Mouse (Mus musculus) urinary bladder, adult 2 months (tissue): ENCODE data around the gene Mettl16. TPM values are rescaled to one million over a fixed set of nuclear protein-coding genes. Genes with fewer than 3 reads are reported as not detected.

ENCODE experiments used
- DNase-seq: peaks from one replicate; pipeline ENCODE4 v3.0.0; 2022; ENCODE audit warnings: low spot score
- polyA plus RNA-seq: library from polyadenylated mRNA; depleted of rRNA; stranded (reverse); fragments of >200 nt; gene quantifications from 2 replicates; pipeline ENCODE4 v1.2.3, GENCODE M21; 2012; rRNA removed

Mettl16 gene
- polyA plus RNA-seq, 1 experiment: 12.1 TPM

- DNase-seq: no peak
Observed at GRCm38 (mm10) chr11:74845784-74846183, 75.2 kb downstream of the Mettl16 start.

- no peak for DNase-seq
Observed at GRCm38 (mm10) chr11:74847919-74848521, 77.4 kb downstream of the Mettl16 start.

- no peak for DNase-seq
Observed at GRCm38 (mm10) chr11:74850998-74851661, 80.5 kb downstream of the Mettl16 start.

GRCm38 (mm10) chr11:74857756-74858155 is 87.1 kb downstream of the Mettl16 start:
- no peak for DNase-seq

- DNase-seq: no peak
Observed at GRCm38 (mm10) chr11:74862129-74862528, 91.5 kb downstream of the Mettl16 start.

GRCm38 (mm10) chr11:74863471-74863870 is 92.8 kb downstream of the Mettl16 start:
- no peak for DNase-seq

GRCm38 (mm10) chr11:74864421-74864820 is 93.8 kb downstream of the Mettl16 start:
- no peak for DNase-seq

GRCm38 (mm10) chr11:74865252-74865651 is 94.6 kb downstream of the Mettl16 start:
- DNase-seq: no peak

GRCm38 (mm10) chr11:74866640-74867039 is 96.0 kb downstream of the Mettl16 start:
- DNase-seq: no peak

- no peak for DNase-seq
Observed at GRCm38 (mm10) chr11:74867181-74867580, 96.6 kb downstream of the Mettl16 start.

GRCm38 (mm10) chr11:74868046-74868760 is 97.6 kb downstream of the Mettl16 start:
- peak; percentile 20 for DNase-seq

GRCm38 (mm10) chr11:74869603-74870002 is 99.0 kb downstream of the Mettl16 start:
- no peak for DNase-seq

GRCm38 (mm10) chr11:74870544-74870943 is 99.9 kb downstream of the Mettl16 start:
- DNase-seq: no peak

GRCm38 (mm10) chr11:74870991-74871622 is 100.5 kb downstream of the Mettl16 start:
- DNase-seq: peak; percentile 43

- peak; percentile 19 for DNase-seq
Observed at GRCm38 (mm10) chr11:74874630-74875029, 104.0 kb downstream of the Mettl16 start.

- peak; percentile 20 for DNase-seq
Observed at GRCm38 (mm10) chr11:74876801-74877200, 106.2 kb downstream of the Mettl16 start.

Other genes starting within 250 kb of the Mettl16 start
- 32.4 and 32.5 TPM in 2 replicates for gene Rap1gap2, start 159.9 kb upstream of the Mettl16 start, polyA plus RNA-seq
- 0.55 and 0.59 TPM in 2 replicates for gene Ccdc92b, start 151.2 kb upstream of the Mettl16 start, polyA plus RNA-seq
- 50.0 and 61.8 TPM in 2 replicates for gene Cluh, start 121.3 kb upstream of the Mettl16 start, polyA plus RNA-seq
- 59.0 and 60.9 TPM in 2 replicates for gene Pafah1b1, start 46.2 kb upstream of the Mettl16 start, polyA plus RNA-seq
- 7.9 and 14.8 TPM in 2 replicates for gene Mnt, start 60.1 kb downstream of the Mettl16 start, polyA plus RNA-seq
- gene Sgsm2, start 126.2 kb downstream of the Mettl16 start, polyA plus RNA-seq: 17.9 and 19.8 TPM in 2 replicates
- 21.0 and 24.0 TPM in 2 replicates for gene Tsr1, start 127.2 kb downstream of the Mettl16 start, polyA plus RNA-seq
- 29.4 and 33.8 TPM in 2 replicates for gene Smg6, start 155.0 kb downstream of the Mettl16 start, polyA plus RNA-seq
- gene Srr, start 155.1 kb downstream of the Mettl16 start, polyA plus RNA-seq: 16.5 and 23.3 TPM in 2 replicates